Mouse (Mus musculus) Patski (cell line): ENCODE data around the gene Ecel1. TPM values are rescaled to one million over a fixed set of nuclear protein-coding genes. Genes with fewer than 3 reads are reported as not detected.

Source experiments
- ATAC-seq: fragments of 100-300 bp; one replicate; pipeline ENCODE4 v1.8.0; 2021
- CTCF ChIA-PET: fragments of 350-600 bp; sonication (Branson Sonifier 250); formaldehyde crosslinking; loops from one replicate; lab custom pipeline; 2022; ENCODE audit warnings: inconsistent platforms; lab: Charles Lee
- POLR2A ChIA-PET: fragments of 350-600 bp; sonication (Branson Sonifier 250); formaldehyde crosslinking; loops from one replicate; lab custom pipeline; 2022; ENCODE audit warnings: antibody characterized with exemption, inconsistent platforms; lab: Charles Lee
- DNase-seq: peaks from one replicate; pipeline ENCODE4 v3.0.0-alpha.2; 2011; ENCODE audit warnings: low read depth, low spot score
- H3K27me3 ChIP-seq: fragments of 371-371 bp; one replicate; pipeline ENCODE4 v1.5.1; 2021
- CTCF ChIP-seq: fragments of 100-300 bp; IDR thresholded peaks from one replicate; pipeline ENCODE4 v1.5.1; 2021
- in situ Hi-C: fragments of 300-500 bp; cut with MboI; formaldehyde crosslinking; loops from 3 replicates; pipeline ENCODE4 v1.11.1; 2018; ENCODE audit warnings: low pct_unique_long_range_greater_than_20kb, mixed read lengths
- polyA plus RNA-seq: library from polyadenylated mRNA; unstranded; gene quantifications from one replicate; pipeline ENCODE4 v1.2.3, GENCODE M21; 2021

The Ecel1 gene
- polyA plus RNA-seq, 1 experiment from 2014 or later: 0.45 TPM

DNA sequence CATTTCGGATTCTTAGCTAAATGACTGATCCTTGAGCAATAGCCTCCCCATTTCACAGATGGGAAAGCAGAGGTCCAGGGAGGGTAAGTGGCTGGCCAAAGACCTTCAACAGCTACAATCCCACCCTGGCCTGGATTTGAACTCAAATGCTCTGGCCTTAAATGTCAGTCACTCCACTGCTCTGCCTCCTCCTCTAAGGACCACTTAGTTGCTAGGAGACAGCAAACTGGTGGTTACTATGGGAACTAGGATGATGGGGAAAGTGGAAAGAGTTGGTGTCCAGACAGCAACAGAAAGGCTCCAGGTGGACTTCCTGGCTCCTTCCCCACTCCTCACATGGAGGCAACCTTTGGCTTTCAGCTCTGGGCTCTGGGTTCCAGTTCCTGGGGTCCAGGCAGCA, 15.0 kb upstream of the Ecel1 start:
- no peak for TF ChIP-seq CTCF
- ChIA-PET POLR2A (no interaction called here), CTCF (no interaction called here)
- no peak for DNase-seq
- in situ Hi-C loops: loop anchor here (10.0 kb wide), 1 partner anchor 727 kb away; no protein-coding TSS in a partner anchor
- no peaks in the 10 kb centered on the region for H3K27me3 ChIP-seq
- ATAC-seq: no peak

DNA sequence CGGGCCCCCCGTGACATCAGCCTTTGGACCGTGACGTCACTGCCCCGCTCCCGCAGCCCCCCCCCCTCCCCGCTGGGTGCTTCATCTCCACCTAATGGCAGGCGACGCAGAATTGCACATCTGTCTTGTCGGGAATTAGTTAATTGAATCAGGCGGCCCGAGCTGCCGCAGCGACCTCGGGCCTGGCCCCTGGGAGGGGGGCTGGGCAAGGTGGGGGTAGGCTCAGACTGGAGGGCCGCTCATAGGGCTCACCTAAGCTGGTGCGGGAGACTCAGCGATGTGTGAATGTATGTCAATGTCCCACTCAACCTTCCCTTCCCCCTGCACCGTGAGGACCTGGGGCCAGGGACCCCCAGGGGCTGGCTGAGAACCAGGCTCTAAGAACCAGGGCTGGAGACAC, 14.1 kb upstream of the Ecel1 start:
- ATAC-seq: no peak
- in situ Hi-C loops: loop anchor here (10.0 kb wide), 1 partner anchor 726 kb away; no protein-coding TSS in a partner anchor
- H3K27me3 ChIP-seq: no peaks in the 10 kb centered on the region
- no peak for DNase-seq
- ChIA-PET POLR2A (no interaction called here), CTCF (no interaction called here)
- no peak for TF ChIP-seq CTCF

DNA sequence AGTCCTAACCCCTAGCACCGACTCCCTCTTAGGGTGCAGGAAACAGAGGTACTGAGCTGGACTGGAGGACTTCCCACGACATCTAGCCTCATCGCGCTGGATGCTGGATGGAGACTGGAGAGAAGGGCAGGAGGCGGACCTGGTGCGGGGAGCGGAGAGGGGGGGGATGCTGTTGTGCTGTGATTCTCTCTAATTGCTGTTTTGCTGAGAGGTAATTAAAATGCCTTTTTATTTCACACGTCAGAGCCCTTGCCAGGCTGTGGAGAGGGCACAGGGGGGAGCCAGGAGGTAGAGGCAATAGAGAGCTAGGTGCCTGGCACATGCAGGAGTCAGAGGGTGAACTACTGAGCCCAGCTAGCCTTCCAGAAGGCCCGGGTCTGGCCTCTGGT, 8.5 kb upstream of the Ecel1 start:
- ChIA-PET POLR2A (no interaction called here), CTCF (no interaction called here)
- in situ Hi-C loops: no loop called here
- DNase-seq (no peak), ATAC-seq (no peak)
- H3K27me3 ChIP-seq: no peaks in the 10 kb centered on the region
- TF ChIP-seq CTCF: no peak

DNA sequence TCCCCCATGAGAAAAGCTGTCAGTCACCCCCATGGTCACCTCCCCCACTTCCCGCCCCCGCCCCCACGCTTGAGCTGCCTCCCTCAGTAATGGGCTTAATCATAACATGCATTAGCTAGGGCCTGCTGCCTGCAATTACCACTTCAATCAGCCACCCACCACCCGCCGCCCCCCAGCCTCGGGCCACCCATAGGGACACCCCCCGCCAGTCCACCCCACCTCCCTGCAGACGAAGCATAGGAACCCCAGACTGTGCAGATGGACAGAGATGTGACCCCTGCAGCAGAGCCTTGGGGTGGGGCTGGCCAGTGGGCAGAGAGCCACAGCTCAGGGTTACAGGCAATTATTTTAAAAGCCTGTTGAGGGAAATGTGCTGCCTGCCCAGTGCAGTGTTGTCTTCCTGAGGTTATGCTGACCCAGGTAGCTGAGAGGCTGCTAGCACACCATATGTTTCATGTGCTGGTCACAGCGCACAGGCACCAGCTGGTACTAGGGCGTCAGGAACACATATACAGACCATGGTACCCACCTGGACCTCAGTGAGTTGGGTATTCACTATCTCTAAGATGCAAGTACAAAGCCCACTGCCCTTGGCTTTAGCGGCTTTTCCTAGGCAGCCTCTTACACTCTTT, 8.0 kb upstream of the Ecel1 start:
- no peak for TF ChIP-seq CTCF

DNA sequence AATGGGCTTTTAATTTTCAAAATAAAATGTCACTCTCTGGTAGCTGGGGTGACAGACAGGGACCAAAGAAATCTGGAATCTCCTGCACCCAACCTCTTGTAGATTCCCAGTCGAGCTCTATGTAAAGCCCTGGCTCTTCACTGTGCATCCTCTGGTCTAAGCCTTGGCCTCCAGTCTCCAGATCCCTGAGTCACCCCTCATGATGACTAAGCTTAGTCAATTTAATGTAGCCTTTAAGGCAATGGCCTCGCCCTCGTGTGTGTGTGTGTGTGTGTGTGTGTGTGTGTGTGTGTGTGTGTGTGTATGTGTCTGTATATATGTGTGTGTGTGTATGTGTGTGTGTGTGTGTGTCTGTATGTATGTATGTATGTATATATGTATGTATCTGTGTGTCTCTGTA, 3.1 kb upstream of the Ecel1 start:
- H3K27me3 ChIP-seq: peaks cover 24% of the 10 kb centered on the region
- in situ Hi-C loops: no loop called here
- CTCF ChIA-PET: no interaction called here

More for the DNA sequence above, 8.0 kb upstream of the Ecel1 start:
- no peaks in the 10 kb centered on the region for H3K27me3 ChIP-seq
- in situ Hi-C loops: no loop called here
- no peak for DNase-seq
- ChIA-PET CTCF (no interaction called here), POLR2A (no interaction called here)
- no peak for ATAC-seq

DNA sequence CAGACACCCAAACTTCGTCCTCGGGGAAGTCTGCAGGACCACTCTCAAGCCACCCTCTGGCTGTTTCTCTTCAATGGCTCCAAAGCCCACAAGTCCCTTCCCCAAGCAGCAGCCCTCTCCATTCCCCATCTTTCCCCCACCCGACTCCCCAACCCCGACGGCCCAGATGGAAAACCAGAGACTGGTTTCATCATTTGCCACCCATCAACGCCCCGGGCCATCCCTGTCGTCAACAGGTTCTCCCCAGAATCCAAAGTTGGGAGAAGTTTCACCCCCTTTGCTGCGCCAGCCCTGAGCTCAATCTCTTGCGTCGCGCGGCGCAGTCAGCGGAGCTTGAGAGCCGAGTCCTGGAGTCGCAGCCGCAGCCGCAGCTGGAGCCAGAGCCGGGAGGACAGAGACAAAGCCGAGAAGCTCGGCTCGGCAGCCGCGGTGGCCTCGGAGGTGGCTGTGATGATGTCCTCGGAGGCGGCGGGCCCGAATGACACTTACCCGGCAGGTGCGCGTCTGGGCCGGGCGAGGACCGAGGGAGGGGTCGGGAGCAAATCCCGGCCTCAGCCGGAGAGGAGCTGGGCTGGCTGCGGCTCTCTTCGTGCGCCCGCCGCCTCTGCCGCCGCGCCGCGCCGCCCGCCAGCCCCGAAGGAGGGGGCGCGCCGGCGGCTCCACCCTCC, 656 bp downstream of the Ecel1 start:
- ATAC-seq: no peak
- ChIA-PET CTCF (no interaction called here), POLR2A (no interaction called here)
- in situ Hi-C loops: no loop called here
- peaks cover 43% of the 10 kb centered on the region for H3K27me3 ChIP-seq
- DNase-seq: no peak
- TF ChIP-seq CTCF: no peak

More for the DNA sequence above, 3.1 kb upstream of the Ecel1 start:
- no peak for TF ChIP-seq CTCF
- ATAC-seq: no peak
- POLR2A ChIA-PET: no interaction called here
- DNase-seq: no peak

DNA sequence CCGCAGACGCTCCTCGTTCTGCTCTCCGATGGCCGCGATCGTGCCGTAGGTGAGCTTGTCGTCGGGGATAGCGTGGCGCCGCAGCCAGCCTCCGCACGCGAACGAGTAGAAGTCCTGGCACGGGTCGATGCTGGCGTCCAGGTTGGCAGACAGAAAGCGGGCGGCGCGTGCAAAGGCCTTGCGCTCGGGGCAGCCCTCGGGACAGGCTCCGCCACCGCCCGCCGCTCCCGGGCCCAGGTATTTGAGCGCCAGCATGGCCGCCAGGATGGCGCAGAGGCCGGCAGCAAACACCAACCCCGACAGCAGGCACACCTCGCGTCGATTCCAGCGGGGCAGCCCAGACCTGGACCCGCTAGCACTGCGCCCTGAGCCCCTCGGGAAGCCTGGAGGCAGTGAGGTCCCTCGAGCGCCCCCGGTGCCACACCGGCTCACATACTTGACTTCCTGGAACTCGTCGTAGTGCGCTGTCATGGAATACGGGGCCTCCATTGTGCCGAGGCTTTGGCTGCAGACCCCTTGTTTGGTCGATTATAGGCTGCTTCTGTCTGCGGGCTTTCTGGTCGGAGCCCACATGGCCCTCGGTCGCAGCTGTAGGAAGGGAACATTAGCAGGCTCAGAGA, 1.7 kb downstream of the Ecel1 start:
- ChIA-PET POLR2A (no interaction called here), CTCF (no interaction called here)
- H3K27me3 ChIP-seq: peaks cover 43% of the 10 kb centered on the region
- in situ Hi-C loops: no loop called here
- TF ChIP-seq CTCF: no peak
- DNase-seq: no peak
- no peak for ATAC-seq

DNA sequence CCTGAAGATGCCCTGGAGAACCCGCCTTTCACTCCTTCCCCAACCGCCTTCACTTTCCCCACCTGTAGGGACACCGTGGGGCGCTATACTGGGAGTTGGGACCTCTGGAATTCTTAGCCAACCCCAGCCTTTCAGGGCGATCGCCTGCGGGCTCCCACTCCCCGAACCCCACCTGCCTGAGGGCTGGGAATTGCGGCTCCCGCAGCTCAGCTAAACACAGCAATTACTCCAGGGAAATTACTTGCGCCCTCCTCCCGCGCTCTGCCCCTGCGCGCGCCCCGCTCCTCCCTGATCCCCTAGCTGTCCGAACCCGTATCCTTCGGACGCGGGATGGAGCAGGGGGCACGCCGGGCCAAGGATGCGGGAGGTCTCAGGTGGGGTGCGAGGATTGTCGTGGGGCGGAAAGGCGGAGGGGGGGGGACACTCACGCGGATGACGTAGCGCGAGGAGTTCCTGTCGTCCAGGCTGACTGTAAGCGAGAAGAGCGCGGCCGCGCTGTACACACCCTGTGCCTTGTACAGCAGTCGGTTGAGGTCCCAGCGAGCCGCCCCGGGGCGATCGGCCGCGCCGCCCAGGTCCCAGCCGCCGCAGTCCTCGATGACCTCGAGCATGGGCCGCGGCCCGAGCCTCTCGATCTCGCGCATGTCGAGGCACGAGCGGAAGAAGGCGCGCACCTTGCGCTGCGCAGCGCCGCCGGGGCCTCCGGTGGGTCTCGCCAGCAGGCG, 2.4 kb downstream of the Ecel1 start:
- DNase-seq (no peak), ATAC-seq (no peak)
- POLR2A ChIA-PET: no interaction called here
- CTCF ChIA-PET: no interaction called here
- in situ Hi-C loops: no loop called here
- TF ChIP-seq CTCF: no peak
- H3K27me3 ChIP-seq: peaks cover 43% of the 10 kb centered on the region

DNA sequence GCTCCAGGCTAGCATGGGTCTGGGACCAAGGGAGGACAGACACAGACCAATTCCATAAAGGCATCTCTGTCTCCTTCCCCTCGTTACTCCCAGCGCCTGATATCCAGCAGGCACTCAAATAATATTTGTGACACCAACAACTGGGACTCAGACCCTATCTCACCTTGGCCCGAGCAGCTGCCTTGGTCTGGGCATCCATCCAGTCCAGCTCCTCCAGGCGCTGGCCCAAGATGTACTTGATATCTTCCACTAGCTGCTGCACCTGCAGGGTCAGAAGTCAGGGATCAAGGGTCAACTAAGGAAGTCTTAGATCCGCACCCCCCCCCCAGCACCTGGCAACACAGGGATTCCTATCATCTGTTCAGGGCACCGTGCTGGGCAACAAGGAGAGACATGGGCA, 5.0 kb downstream of the Ecel1 start:
- ATAC-seq (no peak), DNase-seq (no peak)
- CTCF ChIA-PET: no interaction called here
- no peak for TF ChIP-seq CTCF
- POLR2A ChIA-PET: no interaction called here
- in situ Hi-C loops: no loop called here
- H3K27me3 ChIP-seq: peaks cover 35% of the 10 kb centered on the region

DNA sequence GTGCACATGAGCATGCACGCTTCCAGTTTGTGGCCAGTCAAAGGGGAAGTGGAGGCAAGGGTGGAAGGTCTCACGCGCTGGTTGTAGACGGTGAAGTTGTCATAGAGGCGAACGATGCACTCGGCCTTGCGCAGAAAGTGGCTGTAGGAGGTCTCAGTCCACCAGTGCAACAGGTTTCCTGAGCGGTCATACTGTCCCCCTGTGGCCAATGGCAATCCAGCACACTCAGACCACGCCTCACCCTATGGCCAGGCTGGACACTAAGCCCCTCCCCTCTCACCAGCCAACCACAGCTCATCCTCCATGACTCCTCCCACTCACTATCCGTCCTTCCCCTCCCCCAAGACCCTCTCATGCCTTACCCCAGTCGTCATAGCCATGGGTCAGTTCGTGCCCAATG, 6.9 kb downstream of the Ecel1 start:
- ChIA-PET POLR2A (no interaction called here), CTCF (interaction anchor here (1.3 kb wide), 1 partner anchor 94 kb away, joined by 4 read pairs; no protein-coding TSS in a partner anchor)
- ATAC-seq (no peak), DNase-seq (no peak)
- peaks cover 19% of the 10 kb centered on the region for H3K27me3 ChIP-seq
- in situ Hi-C loops: no loop called here
- no peak for TF ChIP-seq CTCF
